Mouse (Mus musculus): Measurements from ENCODE around the gene Znrf3. TPM values are rescaled to one million over a fixed set of nuclear protein-coding genes. Genes with fewer than 3 reads are reported as not detected.
A peak's percentile ranks its signal among the peaks of the same experiment; 100 is the strongest.

Gene Znrf3
- polyA plus RNA-seq, 1 experiment from 2014 or later = 7.8 TPM

DNA sequence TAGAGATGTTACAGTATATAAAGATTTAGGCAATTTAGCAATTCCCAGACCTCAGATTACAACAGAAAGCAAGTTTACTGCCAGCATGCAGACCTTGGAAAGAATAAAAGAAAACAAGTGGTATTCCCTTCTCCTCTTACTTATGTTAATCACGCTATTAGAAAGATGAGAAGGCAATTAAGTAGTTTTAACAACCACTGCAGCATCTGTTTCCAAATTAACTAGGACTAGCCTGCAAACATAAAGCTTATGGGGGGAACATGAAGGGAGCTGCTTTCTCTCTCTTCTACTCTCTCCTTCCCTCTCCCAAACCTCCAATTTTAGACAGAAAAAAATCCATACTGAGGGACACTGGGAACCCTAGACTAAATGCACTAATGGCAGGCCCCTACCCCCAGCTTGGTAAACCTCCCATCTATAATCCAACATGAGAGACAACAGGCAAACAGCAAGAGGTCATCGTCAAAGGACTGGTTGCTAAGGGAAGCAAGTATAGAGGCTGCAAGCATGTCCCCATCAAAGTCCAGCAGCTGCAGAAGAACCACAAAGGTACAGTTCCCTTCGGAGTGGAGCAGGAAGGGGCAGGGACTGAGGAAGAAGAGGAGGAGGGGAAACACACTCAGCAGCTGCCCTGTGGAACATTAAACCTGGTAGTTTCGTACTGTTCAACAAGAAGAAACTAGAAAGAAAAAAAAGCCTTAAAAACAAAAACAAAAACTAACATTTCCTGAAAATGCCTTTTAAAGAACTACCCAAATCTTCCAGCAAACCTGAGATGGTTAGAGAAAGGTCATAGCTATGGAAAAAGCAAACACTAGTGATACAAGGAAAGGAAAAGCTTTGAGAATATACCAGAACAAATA is 53.4 kb downstream of the Znrf3 start:
- H3K9me3 ChIP-seq (ENCODE audit: control insufficient read depth, low read length) = no peaks in the 10 kb centered on the region
- H3K27me3 ChIP-seq (ENCODE audit: control insufficient read depth, insufficient read depth, low read length) = no peaks in the 10 kb centered on the region
- no peaks in the 10 kb centered on the region for H3K36me3 ChIP-seq (ENCODE audit: control insufficient read depth, insufficient read depth, low read length)
- WGBS = 2% methylated on average over 4 of the region's 4 CpGs
- peaks cover 9% of the 10 kb centered on the region for H3K4me1 ChIP-seq (ENCODE audit: control insufficient read depth, insufficient read depth, low read length)
- H3K4me2 ChIP-seq (ENCODE audit: low read length) = no peak overlapping the region
- peak; percentile 41 for DNase-seq
- H3K9ac ChIP-seq (replicated peaks; ENCODE audit: low read length) = no peak overlapping the region
- no peak for ATAC-seq (ENCODE audit: low FRiP score, low TSS enrichment)
- H3K27ac ChIP-seq (replicated peaks; ENCODE audit: low read depth, low read length) = 0 out of 2 replicates have a peak overlapping the region, but pooled peaks have one; percentile 6
- no peak overlapping the region for H3K4me3 ChIP-seq (replicated peaks; ENCODE audit: low read depth, low read length)

DNA sequence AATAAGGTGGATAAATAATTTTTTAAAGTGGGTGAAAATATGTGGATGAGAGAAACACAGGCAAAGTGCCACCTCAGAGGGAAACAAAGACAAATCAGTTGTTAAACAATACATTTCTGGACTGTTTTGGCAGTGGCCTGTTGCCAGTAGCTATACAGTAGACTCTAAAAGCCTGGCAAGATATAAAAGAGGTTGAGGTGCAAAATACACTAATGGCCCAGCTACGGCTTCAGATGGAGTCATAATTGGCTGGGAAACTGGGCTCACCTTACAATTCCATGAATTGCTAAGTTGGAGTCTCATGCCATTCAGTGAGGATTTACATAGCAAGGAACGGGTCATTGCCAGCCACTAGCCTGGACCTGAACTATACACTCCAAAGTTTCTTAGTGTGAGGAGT is 62.0 kb downstream of the Znrf3 start:
- no peaks in the 10 kb centered on the region for H3K36me3 ChIP-seq (ENCODE audit: control insufficient read depth, insufficient read depth, low read length)
- no peak for DNase-seq
- no peak for ATAC-seq (ENCODE audit: low FRiP score, low TSS enrichment)
- no peaks in the 10 kb centered on the region for H3K27me3 ChIP-seq (ENCODE audit: control insufficient read depth, insufficient read depth, low read length)
- no peak overlapping the region for H3K4me2 ChIP-seq (ENCODE audit: low read length)
- no peak overlapping the region for H3K9ac ChIP-seq (replicated peaks; ENCODE audit: low read length)
- 50% methylated on average over 2 of the region's 2 CpGs for WGBS
- no peak overlapping the region for H3K4me3 ChIP-seq (replicated peaks; ENCODE audit: low read depth, low read length)
- no peaks in the 10 kb centered on the region for H3K9me3 ChIP-seq (ENCODE audit: control insufficient read depth, low read length)
- H3K4me1 ChIP-seq (ENCODE audit: control insufficient read depth, insufficient read depth, low read length) = no peaks in the 10 kb centered on the region
- H3K27ac ChIP-seq (replicated peaks; ENCODE audit: low read depth, low read length) = no peak overlapping the region

DNA sequence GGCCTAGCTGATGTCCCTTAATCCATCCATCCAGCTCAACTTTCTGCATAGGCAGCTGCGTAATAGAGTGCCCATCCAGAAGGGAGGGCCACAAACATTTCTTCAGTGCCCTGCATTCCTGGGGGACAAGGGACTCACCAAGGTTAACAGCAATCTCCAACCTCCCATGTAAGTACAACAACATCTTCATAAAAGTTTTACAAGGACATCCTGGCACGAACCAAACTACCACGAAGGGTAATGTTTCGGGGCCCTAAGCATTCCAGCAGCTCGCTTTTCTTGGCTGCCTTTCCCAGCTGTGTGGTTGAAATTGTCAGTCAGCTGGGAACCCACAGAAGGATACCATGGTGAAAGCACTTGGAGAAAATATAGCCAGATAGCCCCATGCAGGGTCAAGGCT is 63.4 kb downstream of the Znrf3 start:
- no peak overlapping the region for H3K27ac ChIP-seq (replicated peaks; ENCODE audit: low read depth, low read length)
- no peak for ATAC-seq (ENCODE audit: low FRiP score, low TSS enrichment)
- no peaks in the 10 kb centered on the region for H3K36me3 ChIP-seq (ENCODE audit: control insufficient read depth, insufficient read depth, low read length)
- H3K4me2 ChIP-seq (ENCODE audit: low read length) = no peak overlapping the region
- DNase-seq = no peak
- no peaks in the 10 kb centered on the region for H3K27me3 ChIP-seq (ENCODE audit: control insufficient read depth, insufficient read depth, low read length)
- no peaks in the 10 kb centered on the region for H3K9me3 ChIP-seq (ENCODE audit: control insufficient read depth, low read length)
- WGBS = 89% methylated on average over 5 of the region's 5 CpGs
- H3K4me3 ChIP-seq (replicated peaks; ENCODE audit: low read depth, low read length) = no peak overlapping the region
- no peaks in the 10 kb centered on the region for H3K4me1 ChIP-seq (ENCODE audit: control insufficient read depth, insufficient read depth, low read length)
- no peak overlapping the region for H3K9ac ChIP-seq (replicated peaks; ENCODE audit: low read length)

DNA sequence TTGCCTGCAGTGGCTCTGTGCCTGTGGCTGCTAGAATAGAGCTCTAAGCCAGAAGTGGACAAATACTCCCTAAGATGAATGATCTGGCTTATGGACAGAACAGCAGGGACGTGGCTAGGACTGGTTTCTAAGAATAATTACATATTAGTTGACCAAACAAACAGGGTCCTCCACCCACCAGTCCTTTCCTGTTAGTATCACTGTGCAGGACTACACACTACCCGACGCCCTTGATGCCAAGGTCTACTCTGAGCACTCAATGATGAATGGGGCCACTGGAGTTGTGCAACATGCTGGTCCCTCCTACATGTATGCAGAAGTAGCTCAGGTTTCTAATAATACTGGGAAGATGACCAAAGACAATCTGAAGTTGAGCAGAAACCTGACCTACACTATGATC is 64.4 kb downstream of the Znrf3 start:
- Histone ChIP-seq H3K27ac (replicated peaks; ENCODE audit: low read depth, low read length) (no peak overlapping the region), H3K9me3 (ENCODE audit: control insufficient read depth, low read length) (no peaks in the 10 kb centered on the region), H3K4me3 (replicated peaks; ENCODE audit: low read depth, low read length) (no peak overlapping the region), H3K9ac (replicated peaks; ENCODE audit: low read length) (no peak overlapping the region), H3K4me2 (ENCODE audit: low read length) (no peak overlapping the region), H3K36me3 (ENCODE audit: control insufficient read depth, insufficient read depth, low read length) (no peaks in the 10 kb centered on the region), H3K4me1 (ENCODE audit: control insufficient read depth, insufficient read depth, low read length) (no peaks in the 10 kb centered on the region), H3K27me3 (ENCODE audit: control insufficient read depth, insufficient read depth, low read length) (no peaks in the 10 kb centered on the region)
- WGBS = 89% methylated on average over 3 of the region's 3 CpGs
- ATAC-seq (ENCODE audit: low FRiP score, low TSS enrichment) (no peak), DNase-seq (no peak)

DNA sequence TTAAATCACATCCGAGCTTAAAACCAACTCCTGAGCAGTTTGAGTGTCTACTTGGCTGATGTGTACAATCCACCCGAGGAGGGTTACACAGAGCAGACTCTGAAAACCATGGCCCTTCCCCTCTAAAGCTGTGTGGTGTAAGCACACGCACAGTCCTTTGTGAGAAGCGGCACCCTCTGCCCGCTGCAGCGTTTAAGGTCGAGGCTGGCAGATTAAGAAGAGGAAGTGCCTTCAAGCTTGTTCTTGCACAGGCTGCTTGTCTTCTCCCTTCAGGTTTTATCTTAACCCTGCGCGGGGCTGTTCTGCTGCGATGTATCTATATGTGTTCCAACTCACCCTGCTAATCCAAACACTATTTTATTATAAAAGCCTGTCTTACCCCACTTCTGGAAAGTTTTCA is 75.5 kb downstream of the Znrf3 start:
- Histone ChIP-seq H3K36me3 (ENCODE audit: control insufficient read depth, insufficient read depth, low read length) (no peaks in the 10 kb centered on the region), H3K27me3 (ENCODE audit: control insufficient read depth, insufficient read depth, low read length) (no peaks in the 10 kb centered on the region), H3K4me1 (ENCODE audit: control insufficient read depth, insufficient read depth, low read length) (no peaks in the 10 kb centered on the region), H3K27ac (replicated peaks; ENCODE audit: low read depth, low read length) (no peak overlapping the region), H3K9ac (replicated peaks; ENCODE audit: low read length) (no peak overlapping the region), H3K4me2 (ENCODE audit: low read length) (no peak overlapping the region), H3K4me3 (replicated peaks; ENCODE audit: low read depth, low read length) (no peak overlapping the region), H3K9me3 (ENCODE audit: control insufficient read depth, low read length) (no peaks in the 10 kb centered on the region)
- no peak for DNase-seq
- WGBS = 71% methylated on average over 10 of the region's 10 CpGs
- ATAC-seq (ENCODE audit: low FRiP score, low TSS enrichment) = no peak

DNA sequence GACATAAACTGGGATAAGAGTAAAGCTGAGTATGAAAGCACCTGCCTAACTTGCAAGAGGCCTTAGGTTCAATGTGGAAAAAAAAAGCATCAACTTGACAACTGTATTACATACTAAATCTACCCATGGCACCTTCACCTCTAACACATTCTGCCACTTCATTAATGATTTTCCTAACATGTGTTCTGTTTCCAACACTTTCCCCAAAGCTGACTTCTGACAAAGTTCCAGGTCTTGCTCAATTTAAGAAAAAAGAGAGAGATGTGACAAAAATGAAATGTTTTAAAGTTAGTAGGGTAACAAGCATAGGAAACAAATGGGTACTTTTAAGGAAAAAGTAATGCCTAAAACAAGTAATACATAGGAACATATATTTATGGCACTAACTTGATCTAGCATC is 76.2 kb downstream of the Znrf3 start:
- Histone ChIP-seq H3K9ac (replicated peaks; ENCODE audit: low read length) (no peak overlapping the region), H3K27ac (replicated peaks; ENCODE audit: low read depth, low read length) (no peak overlapping the region), H3K27me3 (ENCODE audit: control insufficient read depth, insufficient read depth, low read length) (no peaks in the 10 kb centered on the region), H3K4me3 (replicated peaks; ENCODE audit: low read depth, low read length) (no peak overlapping the region), H3K36me3 (ENCODE audit: control insufficient read depth, insufficient read depth, low read length) (no peaks in the 10 kb centered on the region), H3K4me2 (ENCODE audit: low read length) (no peak overlapping the region), H3K9me3 (ENCODE audit: control insufficient read depth, low read length) (no peaks in the 10 kb centered on the region), H3K4me1 (ENCODE audit: control insufficient read depth, insufficient read depth, low read length) (no peaks in the 10 kb centered on the region)
- ATAC-seq (ENCODE audit: low FRiP score, low TSS enrichment) = no peak
- DNase-seq = no peak

DNA sequence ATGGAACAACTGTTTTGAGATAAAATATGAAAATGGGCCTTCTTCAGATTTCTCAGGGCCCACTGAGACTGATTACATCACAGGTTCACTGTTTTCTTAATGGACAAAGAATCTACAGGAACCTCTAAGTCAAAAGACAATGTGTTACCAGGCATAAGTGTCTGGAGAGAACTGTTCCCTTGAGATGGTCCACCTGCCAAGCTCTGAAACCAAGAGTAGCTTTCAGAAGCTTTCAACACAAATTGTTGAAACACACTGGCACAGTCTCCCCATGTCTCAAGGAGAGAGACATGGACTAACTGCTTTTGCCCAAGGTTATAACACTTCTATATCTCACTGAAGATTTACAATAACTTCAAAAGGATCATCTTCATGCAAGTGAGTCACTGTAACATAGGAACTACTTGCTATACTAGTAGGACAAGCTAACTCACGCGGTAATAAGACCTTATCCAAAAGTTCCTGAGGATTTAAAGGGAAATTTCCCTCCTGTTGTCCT is 89.3 kb downstream of the Znrf3 start:
- Histone ChIP-seq H3K27ac (replicated peaks; ENCODE audit: low read depth, low read length) (no peak overlapping the region), H3K4me3 (replicated peaks; ENCODE audit: low read depth, low read length) (no peak overlapping the region), H3K4me2 (ENCODE audit: low read length) (no peak overlapping the region), H3K9ac (replicated peaks; ENCODE audit: low read length) (no peak overlapping the region), H3K4me1 (ENCODE audit: control insufficient read depth, insufficient read depth, low read length) (no peaks in the 10 kb centered on the region), H3K27me3 (ENCODE audit: control insufficient read depth, insufficient read depth, low read length) (no peaks in the 10 kb centered on the region), H3K9me3 (ENCODE audit: control insufficient read depth, low read length) (no peaks in the 10 kb centered on the region), H3K36me3 (ENCODE audit: control insufficient read depth, insufficient read depth, low read length) (no peaks in the 10 kb centered on the region)
- ATAC-seq (ENCODE audit: low FRiP score, low TSS enrichment) (no peak), DNase-seq (no peak)
- 95% methylated on average over 2 of the region's 2 CpGs for WGBS

DNA sequence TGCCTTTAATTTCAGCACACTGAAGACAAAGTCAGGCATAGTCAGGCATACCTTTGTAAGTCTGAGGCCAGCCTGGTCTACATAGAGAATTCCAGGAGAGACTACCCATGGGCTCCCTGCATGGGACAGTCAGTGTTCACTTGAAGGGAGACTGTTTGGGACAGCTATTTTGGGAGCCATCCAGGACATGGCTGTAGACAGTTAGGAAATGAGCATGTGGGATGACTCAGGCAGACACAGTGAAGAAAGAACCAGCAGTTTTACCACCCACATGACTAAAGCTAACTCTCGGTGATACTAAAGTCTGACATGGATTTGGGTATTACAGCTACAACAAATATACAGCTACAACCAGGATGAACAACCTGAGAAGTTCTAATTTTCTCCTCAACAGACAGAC is 89.9 kb downstream of the Znrf3 start:
- Histone ChIP-seq H3K4me2 (ENCODE audit: low read length) (no peak overlapping the region), H3K4me3 (replicated peaks; ENCODE audit: low read depth, low read length) (no peak overlapping the region), H3K4me1 (ENCODE audit: control insufficient read depth, insufficient read depth, low read length) (no peaks in the 10 kb centered on the region), H3K27ac (replicated peaks; ENCODE audit: low read depth, low read length) (no peak overlapping the region), H3K36me3 (ENCODE audit: control insufficient read depth, insufficient read depth, low read length) (no peaks in the 10 kb centered on the region), H3K9ac (replicated peaks; ENCODE audit: low read length) (no peak overlapping the region), H3K27me3 (ENCODE audit: control insufficient read depth, insufficient read depth, low read length) (no peaks in the 10 kb centered on the region), H3K9me3 (ENCODE audit: control insufficient read depth, low read length) (no peaks in the 10 kb centered on the region)
- DNase-seq (no peak), ATAC-seq (ENCODE audit: low FRiP score, low TSS enrichment) (no peak)
- 100% methylated on average over 1 of the region's 1 CpGs for WGBS

DNA sequence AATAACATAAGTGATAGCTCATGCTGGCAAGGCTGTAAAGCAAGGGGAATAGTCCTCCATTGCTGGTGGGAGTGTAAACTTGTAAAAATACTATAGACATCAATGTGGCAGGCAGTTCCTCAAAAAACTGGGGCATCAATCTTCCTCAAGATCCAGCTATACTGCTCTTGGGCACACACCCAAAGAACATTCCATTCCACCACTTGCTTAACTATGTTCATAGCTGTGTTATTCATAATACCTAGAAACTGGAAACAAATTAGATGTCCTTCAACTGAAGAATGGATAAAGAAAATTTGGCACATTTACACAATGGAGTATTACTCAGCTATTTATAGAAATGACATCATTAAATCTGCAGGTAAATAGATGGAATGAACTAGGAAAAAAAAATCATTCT is 91.6 kb downstream of the Znrf3 start:
- ATAC-seq (ENCODE audit: low FRiP score, low TSS enrichment) = no peak
- H3K9ac ChIP-seq (replicated peaks; ENCODE audit: low read length) = no peak overlapping the region
- H3K9me3 ChIP-seq (ENCODE audit: control insufficient read depth, low read length) = no peaks in the 10 kb centered on the region
- no peaks in the 10 kb centered on the region for H3K36me3 ChIP-seq (ENCODE audit: control insufficient read depth, insufficient read depth, low read length)
- no peak for DNase-seq
- no peak overlapping the region for H3K4me3 ChIP-seq (replicated peaks; ENCODE audit: low read depth, low read length)
- H3K27me3 ChIP-seq (ENCODE audit: control insufficient read depth, insufficient read depth, low read length) = no peaks in the 10 kb centered on the region
- H3K4me1 ChIP-seq (ENCODE audit: control insufficient read depth, insufficient read depth, low read length) = no peaks in the 10 kb centered on the region
- no peak overlapping the region for H3K4me2 ChIP-seq (ENCODE audit: low read length)
- H3K27ac ChIP-seq (replicated peaks; ENCODE audit: low read depth, low read length) = no peak overlapping the region

Measured in midbrain, embryonic 14.5 days (tissue).